Mouse (Mus musculus) cerebellum, postnatal 14 days (tissue): ENCODE results near the gene Actbl2.

Experiments used
- DNase-seq, 2 experiments: peaks; one replicate each; pipeline ENCODE4 v3.0.0; 2021; ENCODE audit warnings: mixed read lengths in 2 of 2

The Actbl2 gene

GRCm38 (mm10) chr13:111254713-111255112 is at the start of gene Actbl2:
TSS of gene Actbl2 (plus strand) at chr13:111255013.
- no peak for DNase-seq

DNA sequence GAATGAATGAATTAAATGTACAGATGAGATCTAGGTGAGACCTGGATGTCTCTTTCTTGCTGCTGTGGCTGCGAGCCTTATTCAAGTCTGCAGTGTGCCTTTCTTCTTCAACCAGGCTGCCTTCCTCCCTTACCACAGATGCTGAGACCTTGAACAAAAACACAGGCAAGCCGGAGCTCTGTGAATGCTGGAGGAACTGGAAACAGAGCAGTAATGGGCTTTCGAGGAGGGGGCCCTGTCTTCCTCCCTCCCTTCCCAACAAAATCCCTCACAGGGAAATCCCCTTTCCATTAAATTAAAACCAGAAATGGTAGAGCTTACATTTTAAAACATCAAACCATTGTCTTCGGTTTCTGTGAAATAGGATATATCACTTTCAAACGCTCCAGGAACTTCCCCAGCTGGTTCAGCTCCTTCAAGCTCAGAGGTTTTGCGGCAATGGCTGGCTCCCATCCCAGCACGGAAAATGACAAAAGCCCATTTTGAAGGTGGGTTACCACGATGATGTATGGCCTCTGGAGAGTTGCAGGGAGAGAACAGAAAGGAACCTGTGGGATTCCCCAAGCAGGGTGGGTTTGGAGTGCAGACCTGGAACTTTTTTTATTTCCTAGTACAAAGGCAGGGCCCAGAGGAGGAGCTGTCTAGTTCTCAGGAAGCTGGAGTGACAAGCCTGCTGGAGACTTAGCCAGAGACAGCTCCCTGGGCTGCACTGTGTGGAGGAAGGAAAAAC is 44.0 kb upstream of the Actbl2 start:
- no peak for DNase-seq

- no peak for DNase-seq
Observed at GRCm38 (mm10) chr13:111228768-111229167, 26.0 kb upstream of the Actbl2 start.

DNA sequence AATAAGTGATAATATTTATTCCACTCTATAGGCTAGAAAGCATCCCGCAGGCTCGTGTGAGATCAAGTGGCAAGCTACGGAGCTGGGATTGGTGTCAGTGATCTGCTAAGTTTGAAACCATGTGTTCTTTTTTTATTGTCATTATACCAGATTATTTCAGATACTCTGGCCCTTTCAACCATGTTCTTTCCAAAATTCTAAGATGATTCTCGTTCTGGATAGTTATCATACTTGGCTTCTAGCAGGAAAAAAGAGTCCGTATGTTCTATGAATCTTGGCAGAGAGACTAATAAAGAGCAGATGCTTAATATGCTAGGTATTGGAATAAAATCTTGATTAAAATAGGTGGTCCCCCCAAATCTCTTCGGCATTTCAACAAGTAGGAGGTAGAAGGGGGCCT is 25.3 kb upstream of the Actbl2 start:
- DNase-seq, result no peak

DNA sequence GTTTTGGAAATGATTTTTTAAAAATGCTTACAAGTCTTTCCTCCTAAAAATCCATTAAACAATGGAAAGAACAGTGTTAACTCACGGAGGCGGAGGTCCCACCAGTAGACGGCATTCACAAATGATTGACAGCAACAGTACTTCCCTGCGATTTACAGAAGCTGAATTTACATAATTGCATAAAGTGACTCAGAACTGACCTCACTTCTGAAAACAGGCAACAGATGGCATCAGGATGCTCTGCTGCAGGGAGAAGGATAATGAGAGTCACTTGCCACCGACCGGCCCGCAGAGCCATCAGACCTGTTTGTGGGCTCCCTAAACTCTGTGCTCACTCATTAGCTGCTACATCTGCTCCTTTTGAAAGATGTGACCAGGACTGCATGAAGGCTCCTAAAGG is 22.4 kb upstream of the Actbl2 start:
- DNase-seq, result no peak

DNA sequence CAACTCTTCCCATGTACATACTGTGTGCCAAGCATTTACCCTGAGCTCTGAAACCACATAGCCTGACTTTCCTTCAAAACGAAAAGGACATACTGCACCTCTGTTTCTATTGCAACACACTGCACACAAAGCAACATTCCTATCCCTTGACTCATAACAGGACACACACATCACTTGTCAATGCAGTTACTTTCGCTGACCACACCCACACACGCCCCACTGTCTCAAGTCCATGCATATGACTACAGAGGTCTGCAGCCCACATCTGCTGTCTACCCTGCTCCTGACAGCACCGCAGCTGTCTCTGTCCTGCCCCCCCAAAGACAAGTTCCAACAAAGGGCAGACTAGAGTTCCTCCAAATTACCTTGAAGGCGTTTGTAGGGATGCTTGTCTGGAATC is 21.5 kb upstream of the Actbl2 start:
- no peak for DNase-seq

- no peak for DNase-seq
Observed at GRCm38 (mm10) chr13:111234573-111234972, 20.2 kb upstream of the Actbl2 start.

DNA sequence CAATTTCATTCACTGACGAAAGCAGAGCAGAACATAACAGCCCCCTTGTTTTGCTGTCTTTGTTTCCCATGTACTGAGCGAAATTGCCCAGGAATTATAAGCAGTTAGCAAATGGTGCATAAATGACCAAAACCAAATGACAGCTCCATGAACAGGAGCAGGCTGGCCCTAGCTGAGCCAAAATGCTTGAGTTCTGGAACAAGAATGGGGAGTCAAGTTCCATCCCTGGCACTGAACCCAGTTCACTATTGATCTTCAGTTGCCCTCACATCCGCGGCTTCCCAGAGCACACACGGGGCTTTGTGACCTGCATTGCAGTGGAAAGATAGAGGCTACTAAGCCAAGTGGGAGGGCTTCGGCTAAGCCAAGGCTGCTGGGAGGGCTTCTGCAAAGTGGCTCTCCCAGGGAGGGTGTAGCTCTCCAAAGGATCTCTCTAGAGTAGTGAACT is 19.1 kb upstream of the Actbl2 start:
- DNase-seq, result peak; percentile 32 to 55

DNA sequence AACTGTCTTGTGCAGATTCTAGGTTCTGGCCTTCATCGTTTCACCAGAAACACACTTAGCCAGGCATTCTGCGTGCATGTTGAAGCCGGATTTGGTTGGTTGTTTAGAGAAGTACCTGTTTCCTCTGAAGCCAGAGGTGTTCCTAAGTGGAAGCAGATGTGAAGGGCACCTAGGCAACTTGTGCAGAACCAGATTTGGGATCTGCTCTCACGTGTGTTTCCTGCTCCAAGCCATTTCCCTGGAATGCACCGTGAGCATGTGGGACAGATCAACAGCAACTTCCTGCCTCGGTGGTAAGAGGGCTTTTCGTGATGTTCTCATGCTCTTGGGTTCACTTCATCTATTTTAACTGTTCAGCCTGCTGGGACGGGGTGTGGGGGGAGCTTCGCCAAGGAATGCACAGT is 18.4 kb upstream of the Actbl2 start:
- no peak for DNase-seq

DNA sequence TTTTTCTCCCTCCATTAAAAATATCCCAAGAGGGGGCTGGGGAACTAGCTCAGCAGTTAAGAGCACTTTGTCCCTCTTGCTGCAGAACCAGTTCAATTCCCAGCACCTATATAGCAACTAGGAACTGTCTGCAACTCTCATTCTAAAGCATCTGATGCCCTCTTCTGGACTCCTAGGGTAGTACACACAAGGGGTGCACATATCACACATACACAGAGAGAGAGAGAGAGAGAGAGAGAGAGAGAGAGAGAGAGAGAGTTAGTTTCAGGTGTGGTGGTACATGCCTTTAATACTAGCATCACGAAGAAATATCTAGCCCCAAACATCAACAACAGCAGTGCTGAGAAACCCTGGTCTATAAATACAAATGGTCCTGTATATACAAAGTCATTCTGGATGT is 17.5 kb upstream of the Actbl2 start:
- peak in 1 of 2 experiments; percentile 24 for DNase-seq

DNA sequence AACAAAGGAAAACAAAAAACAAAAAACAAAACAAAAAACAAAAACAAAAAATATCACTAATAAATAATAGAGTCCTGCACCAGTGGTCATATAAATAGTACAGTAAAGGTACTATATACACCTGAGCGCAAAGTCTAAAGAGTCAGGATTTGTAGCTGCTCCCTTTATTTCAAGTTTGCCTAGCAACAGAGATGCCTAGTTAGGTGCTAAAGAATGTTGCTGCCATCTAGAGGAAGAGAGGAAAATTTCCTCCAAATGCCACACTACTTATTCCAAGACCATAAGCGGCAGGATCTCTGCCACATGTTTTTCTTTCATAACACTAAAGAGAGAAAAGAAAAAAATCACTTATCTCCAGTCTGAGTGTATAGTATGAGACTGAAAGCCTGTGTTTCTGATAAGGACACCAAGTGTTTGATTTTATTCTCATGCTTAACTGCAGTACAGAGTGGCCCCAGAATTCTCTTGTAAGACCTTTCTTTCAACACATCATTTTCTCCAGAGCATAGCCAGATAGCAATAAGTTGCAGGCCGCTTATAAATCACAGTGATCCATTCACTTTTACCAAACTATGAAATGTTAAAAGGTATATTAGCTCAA is 16.8 kb upstream of the Actbl2 start:
- peak in 1 of 2 experiments; percentile 33 for DNase-seq

- no peak for DNase-seq
Observed at GRCm38 (mm10) chr13:111251106-111251505, 3.7 kb upstream of the Actbl2 start.

DNA sequence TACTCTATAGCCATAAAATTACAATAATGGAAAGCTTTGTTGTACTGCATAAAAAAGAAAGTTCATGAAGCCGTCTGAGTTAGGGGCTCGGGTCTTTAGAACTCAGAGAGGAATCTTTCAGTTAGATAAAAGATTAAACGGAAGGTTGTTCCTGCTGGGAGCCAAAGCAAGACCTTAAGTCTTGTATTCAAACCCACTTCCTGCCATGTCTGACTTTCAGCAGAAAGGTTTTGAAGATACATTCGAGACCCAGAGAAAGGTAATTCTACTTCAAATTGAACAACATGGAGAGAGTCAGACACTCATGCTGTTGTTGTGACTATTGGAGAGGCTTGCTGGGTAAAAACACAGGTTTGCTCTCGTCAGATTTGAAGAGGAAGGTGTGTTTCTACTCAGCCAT is 3.0 kb upstream of the Actbl2 start:
- DNase-seq, result no peak

DNA sequence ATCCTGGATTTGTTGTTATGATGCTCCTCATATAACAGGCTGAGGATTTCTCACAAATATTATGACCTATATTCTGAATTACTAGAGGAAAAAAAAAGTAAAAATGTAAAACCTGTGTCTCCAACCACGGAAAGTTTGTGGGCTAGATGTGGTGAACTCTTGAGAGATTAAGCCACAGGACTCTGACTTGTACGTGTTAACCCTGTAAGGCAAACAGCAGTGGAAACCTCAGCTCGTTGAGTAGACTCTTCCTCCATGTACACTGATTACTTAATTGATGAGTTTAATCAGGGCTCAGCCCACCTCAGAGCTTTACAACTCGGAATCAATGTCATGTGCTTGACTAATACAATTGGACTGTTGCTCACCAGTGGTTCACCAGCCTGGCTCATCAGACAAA is 3.2 kb downstream of the Actbl2 start:
- no peak for DNase-seq

- DNase-seq, result no peak
Observed at GRCm38 (mm10) chr13:111258424-111259092, 3.7 kb downstream of the Actbl2 start.

DNA sequence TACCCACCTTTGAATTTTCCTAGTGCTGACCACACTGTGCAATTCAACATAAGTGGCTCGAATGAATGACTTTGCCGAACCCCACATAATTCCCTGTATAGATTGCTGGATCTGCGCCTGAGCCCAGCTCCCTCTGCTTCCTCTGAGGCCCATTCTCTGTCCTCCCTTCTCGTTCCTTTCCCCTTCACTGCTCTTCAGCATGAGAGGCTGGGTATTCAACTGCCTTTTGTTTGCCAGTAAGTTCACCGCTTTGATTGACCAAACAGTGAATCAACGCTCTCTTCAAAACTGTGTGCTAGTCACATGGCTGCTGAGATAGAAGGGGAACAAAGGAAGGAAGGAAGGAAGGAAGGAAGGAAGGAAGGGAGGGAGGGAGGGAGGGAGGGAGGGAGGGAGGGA is 4.3 kb downstream of the Actbl2 start:
- DNase-seq, result no peak

GRCm38 (mm10) chr13:111259711-111260110 is 4.9 kb downstream of the Actbl2 start:
- DNase-seq, result no peak

DNA sequence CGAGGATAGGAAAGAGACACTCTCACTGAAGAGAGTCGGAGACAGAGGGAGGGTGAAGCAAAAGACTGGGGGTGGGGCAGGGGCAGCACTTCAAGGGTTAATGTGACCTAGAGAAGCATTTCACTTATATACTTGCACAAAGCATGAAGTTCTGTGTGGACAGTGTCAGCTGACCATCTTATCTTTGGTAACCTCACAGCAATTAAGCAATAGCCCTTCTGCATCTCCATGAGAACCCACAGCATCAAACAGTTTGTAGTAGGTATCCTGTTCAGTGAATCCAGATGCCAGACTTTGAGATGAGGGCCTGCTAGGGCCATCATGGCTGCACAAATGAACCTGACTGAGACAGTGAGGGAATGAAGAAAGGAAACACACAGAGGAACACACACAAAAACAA is 8.4 kb downstream of the Actbl2 start:
- no peak for DNase-seq

DNA sequence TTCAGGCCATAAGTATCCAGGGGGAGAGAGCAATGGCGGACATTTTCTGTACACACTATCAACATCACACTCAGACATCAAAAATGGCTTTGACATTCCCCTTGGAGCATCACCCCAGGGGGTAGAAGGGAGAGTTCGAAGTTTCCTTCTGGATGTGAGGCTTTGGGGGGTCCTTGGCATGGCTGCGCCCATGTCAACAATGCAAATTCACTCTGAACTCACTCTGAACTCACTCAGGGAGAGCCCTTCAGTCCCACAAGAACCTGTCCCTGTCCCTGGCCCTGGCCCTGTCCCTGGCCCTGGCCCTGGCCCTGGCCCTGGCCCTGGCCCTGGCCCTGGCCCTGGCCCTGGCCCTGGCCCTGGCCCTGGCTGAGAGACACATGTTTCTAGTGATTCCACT is 8.9 kb downstream of the Actbl2 start:
- DNase-seq, result no peak

GRCm38 (mm10) chr13:111265231-111266000 is 10.6 kb downstream of the Actbl2 start:
- DNase-seq, result no peak

- DNase-seq, result no peak
Observed at GRCm38 (mm10) chr13:111266855-111267254, 12.0 kb downstream of the Actbl2 start.

- no peak for DNase-seq
Observed at GRCm38 (mm10) chr13:111268992-111269391, 14.2 kb downstream of the Actbl2 start.

DNA sequence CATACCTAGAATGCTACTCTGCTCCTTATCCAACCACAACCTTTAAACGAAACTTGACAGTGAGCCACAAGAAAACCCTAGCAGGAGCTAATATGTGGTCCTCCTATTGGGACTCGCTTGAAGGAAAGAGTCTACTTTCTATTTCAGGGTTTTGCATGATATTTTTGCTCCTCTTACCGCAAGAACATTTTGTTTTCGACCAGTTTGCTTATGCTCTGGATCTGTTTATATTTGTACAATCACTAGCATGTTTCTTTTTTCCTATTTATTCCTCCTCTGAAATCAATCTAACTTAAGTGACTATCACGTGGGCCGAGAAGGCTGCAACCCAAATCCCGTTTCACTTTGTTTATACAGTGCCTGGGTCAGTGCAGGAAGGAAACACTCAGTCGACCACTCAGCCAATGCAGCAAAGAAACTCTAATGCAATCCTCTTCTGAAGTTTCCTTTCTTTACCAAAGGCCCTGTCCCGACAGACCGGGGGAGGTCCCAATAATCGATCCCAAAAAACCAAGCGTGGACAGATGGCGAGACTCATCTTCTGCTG is 15.0 kb downstream of the Actbl2 start:
- DNase-seq, result no peak
